Mouse (Mus musculus): ENCODE results near the gene Phkb. TPM values are rescaled to one million over a fixed set of nuclear protein-coding genes. Genes with fewer than 3 reads are reported as not detected.

The Phkb gene
- total RNA-seq, 2 experiments from 2014 or later: 30.3 to 37.2 TPM

GRCm38 (mm10) chr8:86079433-86079832 is 238.7 kb downstream of the Phkb start:
- DNase-seq (ENCODE audit: extremely low spot score in 1 of 2, low spot score in 1 of 2): no peak

GRCm38 (mm10) chr8:86083346-86083745 is 242.6 kb downstream of the Phkb start:
- no peak for DNase-seq (ENCODE audit: extremely low spot score in 1 of 2, low spot score in 1 of 2)

GRCm38 (mm10) chr8:86086791-86087190 is 246.0 kb downstream of the Phkb start:
- no peak for DNase-seq (ENCODE audit: extremely low spot score in 1 of 2, low spot score in 1 of 2)

- DNase-seq (ENCODE audit: extremely low spot score in 1 of 2, low spot score in 1 of 2): no peak
These were observed 246.7 kb downstream of the Phkb start for GRCm38 (mm10) chr8:86087468-86087867.

- DNase-seq (ENCODE audit: extremely low spot score in 1 of 2, low spot score in 1 of 2): no peak
These were observed 249.9 kb downstream of the Phkb start for GRCm38 (mm10) chr8:86090666-86091065.

Other genes starting within 250 kb of the Phkb start
- 10 to 100 TPM; 40.4 to 46.9 TPM for gene Neto2, start 140.0 kb upstream of the Phkb start, total RNA-seq (2021)
- 100 to 1,000 TPM; 150 to 167 TPM for gene Itfg1, start within 50 bp of the Phkb start, total RNA-seq (2021)